Mouse (Mus musculus): Measurements from ENCODE around the gene Zbtb17. TPM values are rescaled to one million over a fixed set of nuclear protein-coding genes. Genes with fewer than 3 reads are reported as not detected.

The Zbtb17 gene
- polyA plus RNA-seq, 1 experiment: 1.9 TPM

- Histone ChIP-seq H3K36me3 (ENCODE audit: control insufficient read depth) (peaks cover 99% of the 10 kb centered on the region), H3K27me3 (ENCODE audit: control insufficient read depth) (no peaks in the 10 kb centered on the region; the same call in 1 of the 2 replicates), H3K4me1 (ENCODE audit: control insufficient read depth) (no peaks in the 10 kb centered on the region), H3K9me3 (ENCODE audit: control insufficient read depth, low read length) (peaks cover 69% of the 10 kb centered on the region), H3K4me3 (replicated peaks) (no peak overlapping the region)
- TF ChIP-seq GATA1 (IDR thresholded peaks at IDR 0.05; ENCODE audit: low read length) (no peak), TAL1 (IDR thresholded peaks at IDR 0.05; ENCODE audit: low read length) (no peak)
These were observed 28.3 kb downstream of the Zbtb17 start for GRCm38 (mm10) chr4:141472641-141473321.

GRCm38 (mm10) chr4:141474431-141474830 is 30.0 kb downstream of the Zbtb17 start:
- Histone ChIP-seq H3K4me3 (replicated peaks) (no peak overlapping the region), H3K4me1 (ENCODE audit: control insufficient read depth) (no peaks in the 10 kb centered on the region), H3K27me3 (ENCODE audit: control insufficient read depth) (no peaks in the 10 kb centered on the region; the same call in 1 of the 2 replicates), H3K9me3 (ENCODE audit: control insufficient read depth, low read length) (peaks cover 86% of the 10 kb centered on the region), H3K36me3 (ENCODE audit: control insufficient read depth) (peaks cover 100% of the 10 kb centered on the region)
- TF ChIP-seq TAL1 (IDR thresholded peaks at IDR 0.05; ENCODE audit: low read length) (no peak), GATA1 (IDR thresholded peaks at IDR 0.05; ENCODE audit: low read length) (no peak)

- H3K4me3 ChIP-seq (replicated peaks): no peak overlapping the region
- H3K9me3 ChIP-seq (ENCODE audit: control insufficient read depth, low read length): peaks cover 80% of the 10 kb centered on the region
- TF ChIP-seq GATA1 (IDR thresholded peaks at IDR 0.05; ENCODE audit: low read length) (no peak), TAL1 (IDR thresholded peaks at IDR 0.05; ENCODE audit: low read length) (no peak)
- no peaks in the 10 kb centered on the region; the same call in 1 of the 2 replicates for H3K27me3 ChIP-seq (ENCODE audit: control insufficient read depth)
- H3K4me1 ChIP-seq (ENCODE audit: control insufficient read depth): no peaks in the 10 kb centered on the region
- peaks cover 99% of the 10 kb centered on the region for H3K36me3 ChIP-seq (ENCODE audit: control insufficient read depth)
These were observed 33.2 kb downstream of the Zbtb17 start for GRCm38 (mm10) chr4:141477681-141478102.

- Histone ChIP-seq H3K9me3 (ENCODE audit: control insufficient read depth, low read length) (peaks cover 75% of the 10 kb centered on the region), H3K27me3 (ENCODE audit: control insufficient read depth) (no peaks in the 10 kb centered on the region; the same call in 1 of the 2 replicates), H3K4me1 (ENCODE audit: control insufficient read depth) (no peaks in the 10 kb centered on the region), H3K4me3 (replicated peaks) (no peak overlapping the region), H3K36me3 (ENCODE audit: control insufficient read depth) (peaks cover 99% of the 10 kb centered on the region)
- no peak for TF ChIP-seq GATA1 (IDR thresholded peaks at IDR 0.05; ENCODE audit: low read length)
- TF ChIP-seq TAL1 (IDR thresholded peaks at IDR 0.05; ENCODE audit: low read length): no peak
These were observed 33.8 kb downstream of the Zbtb17 start for GRCm38 (mm10) chr4:141478225-141478624.

- Histone ChIP-seq H3K36me3 (ENCODE audit: control insufficient read depth) (peaks cover 99% of the 10 kb centered on the region), H3K27me3 (ENCODE audit: control insufficient read depth) (no peaks in the 10 kb centered on the region; the same call in 1 of the 2 replicates), H3K4me3 (replicated peaks) (no peak overlapping the region), H3K9me3 (ENCODE audit: control insufficient read depth, low read length) (peaks cover 69% of the 10 kb centered on the region), H3K4me1 (ENCODE audit: control insufficient read depth) (no peaks in the 10 kb centered on the region)
- no peak for TF ChIP-seq GATA1 (IDR thresholded peaks at IDR 0.05; ENCODE audit: low read length)
- TF ChIP-seq TAL1 (IDR thresholded peaks at IDR 0.05; ENCODE audit: low read length): no peak
These were observed 34.3 kb downstream of the Zbtb17 start for GRCm38 (mm10) chr4:141478794-141479193.

GRCm38 (mm10) chr4:141479411-141479810 is 35.0 kb downstream of the Zbtb17 start:
- Histone ChIP-seq H3K9me3 (ENCODE audit: control insufficient read depth, low read length) (peaks cover 63% of the 10 kb centered on the region), H3K27me3 (ENCODE audit: control insufficient read depth) (no peaks in the 10 kb centered on the region; the same call in 1 of the 2 replicates), H3K4me1 (ENCODE audit: control insufficient read depth) (no peaks in the 10 kb centered on the region), H3K4me3 (replicated peaks) (no peak overlapping the region), H3K36me3 (ENCODE audit: control insufficient read depth) (peaks cover 99% of the 10 kb centered on the region)
- TF ChIP-seq GATA1 (IDR thresholded peaks at IDR 0.05; ENCODE audit: low read length) (no peak), TAL1 (IDR thresholded peaks at IDR 0.05; ENCODE audit: low read length) (no peak)

- Histone ChIP-seq H3K4me1 (ENCODE audit: control insufficient read depth) (no peaks in the 10 kb centered on the region), H3K36me3 (ENCODE audit: control insufficient read depth) (peaks cover 99% of the 10 kb centered on the region), H3K9me3 (ENCODE audit: control insufficient read depth, low read length) (peaks cover 17% of the 10 kb centered on the region), H3K27me3 (ENCODE audit: control insufficient read depth) (no peaks in the 10 kb centered on the region; the same call in 1 of the 2 replicates), H3K4me3 (replicated peaks) (no peak overlapping the region)
- no peak for TF ChIP-seq GATA1 (IDR thresholded peaks at IDR 0.05; ENCODE audit: low read length)
- TF ChIP-seq TAL1 (IDR thresholded peaks at IDR 0.05; ENCODE audit: low read length): no peak
These were observed 39.6 kb downstream of the Zbtb17 start for GRCm38 (mm10) chr4:141484071-141484470.

- Histone ChIP-seq H3K27me3 (ENCODE audit: control insufficient read depth) (no peaks in the 10 kb centered on the region), H3K4me1 (ENCODE audit: control insufficient read depth) (no peaks in the 10 kb centered on the region), H3K9me3 (ENCODE audit: control insufficient read depth, low read length) (no peaks in the 10 kb centered on the region), H3K36me3 (ENCODE audit: control insufficient read depth) (peaks cover 99% of the 10 kb centered on the region), H3K4me3 (replicated peaks) (no peak overlapping the region)
- TF ChIP-seq GATA1 (IDR thresholded peaks at IDR 0.05; ENCODE audit: low read length) (no peak), TAL1 (IDR thresholded peaks at IDR 0.05; ENCODE audit: low read length) (no peak)
These were observed 43.1 kb downstream of the Zbtb17 start for GRCm38 (mm10) chr4:141487581-141487980.

- H3K27me3 ChIP-seq (ENCODE audit: control insufficient read depth): no peaks in the 10 kb centered on the region
- H3K9me3 ChIP-seq (ENCODE audit: control insufficient read depth, low read length): no peaks in the 10 kb centered on the region
- no peaks in the 10 kb centered on the region for H3K4me1 ChIP-seq (ENCODE audit: control insufficient read depth)
- H3K4me3 ChIP-seq (replicated peaks): no peak overlapping the region
- no peak for TF ChIP-seq GATA1 (IDR thresholded peaks at IDR 0.05; ENCODE audit: low read length)
- H3K36me3 ChIP-seq (ENCODE audit: control insufficient read depth): peaks cover 99% of the 10 kb centered on the region
These were observed 44.2 kb downstream of the Zbtb17 start for GRCm38 (mm10) chr4:141488670-141489069.
